Mouse (Mus musculus) C2C12 (cell line): Measurements from ENCODE around the gene Nhlh1.

Experiments used
- CTCF ChIP-seq: IDR thresholded peaks from one replicate; pipeline ENCODE4 v1.5.1; 2011; ENCODE audit not compliant: control insufficient read depth, insufficient read depth, insufficient read length
- MAX ChIP-seq: IDR thresholded peaks from one replicate; pipeline ENCODE4 v1.6.1; 2011; ENCODE audit warnings: mild to moderate bottlenecking, control low read depth
- MYOG ChIP-seq: IDR thresholded peaks from one replicate; pipeline ENCODE4 v1.6.1; 2011; ENCODE audit not compliant: control insufficient read depth, insufficient read length; ENCODE audit errors: extremely low read depth
- USF1 ChIP-seq: IDR thresholded peaks from one replicate; pipeline ENCODE4 v1.6.1; 2011; ENCODE audit warnings: low read depth, mild to moderate bottlenecking, control low read depth, moderate library complexity

- TF ChIP-seq MAX (no peak), CTCF (no peak), MYOG (no peak), USF1 (no peak)
Observed at GRCm38 (mm10) chr1:172094295-172094694, 36.9 kb upstream of the Nhlh1 start.
